Mouse (Mus musculus) ovary, postnatal 36 days (tissue): Measurements from ENCODE around the gene Abhd12.
A peak's percentile ranks its signal among the peaks of the same experiment; 100 is the strongest.

Experiments
- DNase-seq: peaks from one replicate; pipeline ENCODE4 v3.0.0; 2022; ENCODE audit warnings: low spot score, mixed read lengths

The Abhd12 gene

GRCm38 (mm10) chr2:150808381-150808780, 96.2 kb downstream of the Abhd12 start:
- no peak for DNase-seq

GRCm38 (mm10) chr2:150803035-150803434, 101.5 kb downstream of the Abhd12 start:
- no peak for DNase-seq

- no peak for DNase-seq
These were observed 103.9 kb downstream of the Abhd12 start for GRCm38 (mm10) chr2:150800616-150801015.

- no peak for DNase-seq
These were observed 106.5 kb downstream of the Abhd12 start for GRCm38 (mm10) chr2:150798084-150798483.

GRCm38 (mm10) chr2:150793320-150793719, 111.2 kb downstream of the Abhd12 start:
- DNase-seq, result no peak

GRCm38 (mm10) chr2:150788768-150789550, 115.6 kb downstream of the Abhd12 start:
- DNase-seq, result peak; percentile 82

GRCm38 (mm10) chr2:150787234-150787771, 117.2 kb downstream of the Abhd12 start:
- DNase-seq, result peak; percentile 23

- DNase-seq, result peak; percentile 87
These were observed 118.0 kb downstream of the Abhd12 start, which contains the start of gene Pygb for GRCm38 (mm10) chr2:150786251-150787180. Gene Pygb, plus strand, starts transcription at chr2:150786735.

GRCm38 (mm10) chr2:150782801-150783200, 121.7 kb downstream of the Abhd12 start:
- no peak for DNase-seq
